Mouse (Mus musculus) cerebellum, adult 9-11 months (tissue): ENCODE measurements around the gene Pygm.

Experiments
- DNase-seq: peaks from one replicate; pipeline ENCODE4 v3.0.0; 2022

Pygm gene

DNA sequence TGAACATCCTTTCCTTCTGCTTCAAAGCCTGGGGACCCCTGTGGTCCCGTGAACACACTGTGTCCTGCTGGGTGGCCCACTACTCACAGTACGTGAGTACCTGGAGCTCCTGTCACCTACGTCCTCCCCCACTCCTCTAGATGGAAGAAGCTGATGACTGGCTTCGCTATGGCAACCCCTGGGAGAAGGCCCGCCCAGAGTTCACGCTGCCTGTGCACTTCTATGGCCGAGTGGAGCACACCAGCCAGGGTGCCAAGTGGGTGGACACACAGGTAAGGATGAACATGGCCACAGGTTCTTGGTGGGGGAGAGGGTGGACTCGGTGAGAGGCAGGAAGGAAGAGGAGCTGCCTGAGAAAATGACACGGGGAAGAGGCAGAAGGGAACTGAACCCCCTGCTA is 2.0 kb downstream of the Pygm start:
- peak; percentile 50 for DNase-seq

DNA sequence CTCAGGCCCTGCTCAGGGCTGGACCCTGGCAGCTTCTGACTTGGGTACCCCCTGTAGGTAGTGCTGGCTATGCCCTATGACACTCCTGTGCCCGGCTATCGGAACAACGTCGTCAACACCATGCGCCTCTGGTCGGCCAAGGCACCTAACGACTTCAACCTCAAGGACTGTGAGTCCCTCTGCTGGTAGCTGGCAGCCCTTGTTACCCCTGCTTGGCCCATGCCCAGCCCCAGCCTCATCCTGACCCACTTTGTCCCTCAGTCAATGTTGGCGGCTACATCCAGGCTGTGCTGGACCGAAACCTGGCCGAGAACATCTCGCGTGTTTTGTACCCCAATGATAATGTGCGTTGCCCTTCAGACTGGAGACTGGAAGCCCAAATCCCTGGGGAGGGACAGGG is 3.8 kb downstream of the Pygm start:
- peak; percentile 83 for DNase-seq

DNA sequence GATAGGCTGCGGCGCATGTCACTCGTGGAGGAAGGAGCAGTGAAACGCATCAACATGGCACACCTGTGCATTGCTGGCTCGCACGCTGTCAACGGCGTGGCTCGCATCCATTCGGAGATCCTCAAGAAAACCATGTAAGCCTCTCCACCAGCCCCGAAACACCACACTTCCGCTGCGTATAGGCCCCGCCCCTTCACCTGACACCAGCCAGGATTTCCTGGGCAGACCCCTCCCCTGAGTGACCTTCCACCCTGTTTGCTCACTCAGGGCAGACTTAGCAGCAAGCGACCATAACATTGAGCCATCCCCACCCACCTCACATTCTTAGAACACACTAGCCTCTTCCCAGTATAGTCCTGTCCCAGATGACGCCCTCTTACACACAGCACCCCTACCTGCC is 5.6 kb downstream of the Pygm start:
- no peak for DNase-seq

DNA sequence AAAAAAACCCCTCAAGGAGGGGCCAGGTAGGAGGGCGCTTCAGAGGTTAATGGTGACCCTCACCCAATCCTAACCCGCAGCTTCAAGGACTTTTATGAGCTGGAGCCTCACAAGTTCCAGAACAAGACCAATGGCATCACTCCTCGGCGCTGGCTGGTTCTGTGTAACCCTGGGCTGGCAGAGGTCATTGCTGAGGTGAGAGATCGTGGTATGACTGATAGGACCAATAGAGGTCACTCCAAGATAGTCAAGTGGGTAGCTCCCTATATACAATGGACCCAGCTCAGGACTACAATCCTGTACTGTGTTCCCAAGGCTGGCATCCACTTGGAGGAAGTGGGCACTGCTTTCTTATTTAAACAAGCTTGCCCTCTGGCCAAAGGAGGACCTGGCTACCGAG is 6.1 kb downstream of the Pygm start:
- DNase-seq, result no peak

DNA sequence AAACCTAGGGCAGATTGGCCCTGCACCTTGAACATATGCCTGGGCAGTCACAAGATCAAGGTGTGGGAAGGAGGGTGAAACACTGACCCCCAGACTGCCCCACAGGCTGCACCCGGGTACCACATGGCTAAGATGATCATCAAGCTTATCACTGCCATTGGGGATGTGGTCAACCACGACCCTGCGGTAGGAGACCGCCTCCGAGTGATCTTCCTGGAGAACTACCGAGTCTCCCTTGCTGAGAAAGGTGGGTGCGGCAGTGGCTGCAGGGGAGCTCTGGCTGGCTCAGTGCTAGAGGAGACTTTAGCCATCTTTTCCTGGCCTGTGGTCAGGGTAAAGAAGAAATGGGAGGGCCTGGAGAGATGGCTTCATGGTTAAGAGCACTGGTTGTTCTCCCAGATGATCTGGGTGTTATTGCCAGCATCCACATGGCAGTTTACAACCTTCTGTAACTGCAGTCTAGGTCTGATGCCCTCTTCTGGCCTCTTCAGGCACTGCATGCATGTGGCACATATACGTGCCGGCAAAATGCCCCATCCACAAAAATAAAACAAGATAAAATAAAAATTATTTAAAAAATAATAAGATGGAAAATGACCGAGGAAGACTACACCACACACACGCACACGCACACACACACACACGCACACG is 8.7 kb downstream of the Pygm start:
- no peak for DNase-seq

DNA sequence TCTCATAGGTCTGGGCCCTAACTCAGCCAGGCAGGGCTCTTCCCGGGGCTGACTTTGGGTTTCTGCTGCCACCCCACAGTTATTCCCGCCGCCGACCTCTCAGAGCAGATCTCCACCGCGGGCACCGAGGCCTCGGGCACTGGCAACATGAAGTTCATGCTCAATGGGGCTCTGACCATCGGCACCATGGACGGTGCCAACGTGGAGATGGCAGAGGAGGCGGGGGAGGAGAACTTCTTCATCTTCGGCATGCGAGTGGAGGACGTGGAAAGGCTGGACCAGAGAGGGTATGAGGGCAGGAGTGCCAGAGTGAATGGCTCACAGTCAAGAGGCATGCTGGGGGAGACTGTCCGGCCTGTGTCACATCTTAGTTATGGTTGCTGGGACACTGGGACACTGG is 9.4 kb downstream of the Pygm start:
- no peak for DNase-seq

DNA sequence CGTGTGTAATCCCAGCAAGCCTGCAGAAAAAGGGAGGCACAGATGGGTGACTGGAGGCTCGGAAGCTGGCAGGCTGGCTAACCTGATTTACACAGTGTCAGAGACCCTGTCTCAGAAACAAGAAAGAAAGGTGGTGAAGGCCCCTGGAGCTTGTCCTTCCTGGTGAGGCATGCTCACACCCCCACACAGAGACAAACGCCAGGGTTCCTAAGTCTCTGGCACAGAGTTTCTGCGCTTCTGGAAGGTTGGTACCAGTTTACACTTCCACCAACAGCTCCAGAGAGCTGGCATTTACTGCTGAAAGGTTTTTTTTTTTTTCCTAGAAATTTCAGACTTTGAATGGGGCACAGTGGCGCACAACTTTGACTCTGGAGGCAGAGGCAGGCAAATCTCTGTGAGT is 12.0 kb downstream of the Pygm start:
- no peak for DNase-seq

DNA sequence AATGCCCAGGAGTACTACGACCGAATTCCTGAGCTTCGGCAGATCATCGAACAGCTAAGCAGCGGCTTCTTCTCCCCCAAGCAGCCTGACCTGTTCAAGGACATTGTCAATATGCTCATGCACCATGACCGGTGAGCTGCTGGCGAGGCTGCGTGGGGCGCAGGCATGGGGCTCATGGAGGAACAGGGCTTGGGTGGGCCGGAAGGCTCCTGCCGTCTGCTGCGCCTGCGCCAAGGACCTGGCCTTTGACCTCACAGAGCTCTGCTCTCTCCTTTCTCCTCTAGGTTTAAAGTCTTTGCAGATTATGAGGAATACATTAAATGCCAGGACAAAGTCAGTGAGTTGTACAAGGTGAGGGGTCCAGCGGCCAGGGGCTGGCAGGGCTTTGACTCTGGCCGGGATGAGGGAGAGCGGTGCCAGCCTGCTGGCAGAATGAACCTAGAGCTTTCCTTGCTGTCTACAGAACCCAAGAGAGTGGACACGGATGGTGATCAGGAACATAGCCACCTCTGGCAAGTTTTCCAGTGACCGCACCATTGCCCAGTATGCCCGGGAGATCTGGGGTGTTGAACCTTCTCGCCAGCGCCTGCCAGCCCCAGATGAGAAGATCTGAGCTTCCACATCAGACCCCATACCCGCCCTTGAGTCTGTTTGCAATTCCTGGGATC is 13.5 kb downstream of the Pygm start:
- DNase-seq, result no peak

DNA sequence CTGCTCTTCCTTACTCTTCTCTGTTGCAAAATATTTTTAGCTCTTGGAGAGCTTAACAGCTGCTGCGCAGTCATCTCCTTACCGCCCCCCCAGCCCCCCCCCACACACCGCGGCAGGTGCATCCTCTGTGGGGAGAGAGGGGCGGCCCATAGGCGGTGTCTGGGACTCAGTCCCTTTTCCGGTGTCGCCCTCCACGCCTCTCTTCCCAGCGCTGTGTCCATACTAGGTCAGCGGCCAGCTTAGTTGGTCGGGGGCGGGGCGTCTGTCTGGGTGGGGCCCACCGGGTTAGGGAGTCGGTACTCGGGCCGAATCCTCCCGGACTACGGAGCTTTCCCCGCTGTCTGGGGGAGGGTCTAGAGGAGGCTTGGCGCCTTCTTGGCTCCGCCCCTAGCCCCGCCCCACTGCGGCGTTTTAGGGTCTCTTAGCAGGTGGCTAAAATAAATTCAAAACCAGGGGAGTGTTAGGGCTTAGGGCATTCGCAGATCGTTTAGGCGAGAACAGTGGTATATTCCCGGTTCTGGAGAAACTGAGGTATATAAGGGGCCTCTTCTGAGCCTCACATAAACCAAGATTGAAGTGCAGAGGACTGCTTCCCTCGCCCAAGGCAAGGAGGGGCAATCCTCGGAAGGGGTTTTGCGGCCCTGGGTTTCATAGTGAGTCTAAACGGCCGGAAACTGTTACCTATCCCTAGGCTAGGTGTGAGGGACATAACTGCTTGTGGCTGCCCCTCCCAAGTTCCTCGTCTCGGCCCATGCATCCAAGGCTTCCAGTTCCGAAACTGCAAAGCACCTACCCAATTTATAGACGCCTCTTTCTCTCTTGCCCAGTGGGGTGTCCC is 14.5 kb downstream of the Pygm start:
- DNase-seq, result peak; percentile 80

DNA sequence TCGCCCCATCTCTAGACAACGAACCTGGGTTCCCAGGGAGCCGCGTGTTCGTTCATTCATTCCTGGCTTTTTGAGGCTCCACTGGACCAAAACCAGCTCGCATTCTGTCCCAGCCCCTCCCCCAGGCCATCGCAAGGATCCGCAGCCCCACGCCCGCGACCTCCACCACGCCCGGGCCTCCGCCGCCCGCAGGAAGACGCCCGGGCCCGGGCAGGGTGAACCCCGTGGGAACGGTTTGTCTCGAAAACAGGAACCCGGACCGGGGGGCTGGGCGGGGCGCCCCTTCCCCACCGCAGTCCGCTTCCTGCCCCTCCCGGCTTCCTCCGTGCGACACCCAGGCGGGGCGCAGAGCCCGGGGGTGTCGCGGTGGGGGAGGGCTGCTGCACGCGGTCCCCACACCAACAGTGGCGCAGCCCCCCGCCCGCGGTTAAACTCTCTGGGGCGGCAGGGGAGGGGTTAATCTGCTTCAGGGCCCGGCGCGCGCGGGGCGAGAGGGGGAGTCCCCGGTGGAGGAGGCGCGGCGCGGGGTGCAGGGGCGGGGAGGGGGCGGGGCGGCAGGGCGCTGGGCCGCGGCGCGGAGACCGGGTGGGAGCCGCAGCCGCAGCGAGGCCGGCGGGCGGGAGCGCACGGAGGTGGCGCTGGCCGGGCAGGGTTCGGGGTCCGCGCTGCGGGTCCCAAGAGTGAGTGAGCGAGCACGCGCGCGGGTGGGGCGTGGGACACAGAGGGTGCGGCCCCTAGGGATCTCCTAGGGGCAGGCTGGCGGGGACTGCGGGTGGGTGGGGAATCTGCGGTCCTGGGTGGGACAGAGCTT is 15.3 kb downstream of the Pygm start, which contains the start of gene Rasgrp2:
TSS of gene Rasgrp2 (plus strand) at position 56 of the 811 bp plus-strand sequence.
- peak; percentile 69 for DNase-seq

DNA sequence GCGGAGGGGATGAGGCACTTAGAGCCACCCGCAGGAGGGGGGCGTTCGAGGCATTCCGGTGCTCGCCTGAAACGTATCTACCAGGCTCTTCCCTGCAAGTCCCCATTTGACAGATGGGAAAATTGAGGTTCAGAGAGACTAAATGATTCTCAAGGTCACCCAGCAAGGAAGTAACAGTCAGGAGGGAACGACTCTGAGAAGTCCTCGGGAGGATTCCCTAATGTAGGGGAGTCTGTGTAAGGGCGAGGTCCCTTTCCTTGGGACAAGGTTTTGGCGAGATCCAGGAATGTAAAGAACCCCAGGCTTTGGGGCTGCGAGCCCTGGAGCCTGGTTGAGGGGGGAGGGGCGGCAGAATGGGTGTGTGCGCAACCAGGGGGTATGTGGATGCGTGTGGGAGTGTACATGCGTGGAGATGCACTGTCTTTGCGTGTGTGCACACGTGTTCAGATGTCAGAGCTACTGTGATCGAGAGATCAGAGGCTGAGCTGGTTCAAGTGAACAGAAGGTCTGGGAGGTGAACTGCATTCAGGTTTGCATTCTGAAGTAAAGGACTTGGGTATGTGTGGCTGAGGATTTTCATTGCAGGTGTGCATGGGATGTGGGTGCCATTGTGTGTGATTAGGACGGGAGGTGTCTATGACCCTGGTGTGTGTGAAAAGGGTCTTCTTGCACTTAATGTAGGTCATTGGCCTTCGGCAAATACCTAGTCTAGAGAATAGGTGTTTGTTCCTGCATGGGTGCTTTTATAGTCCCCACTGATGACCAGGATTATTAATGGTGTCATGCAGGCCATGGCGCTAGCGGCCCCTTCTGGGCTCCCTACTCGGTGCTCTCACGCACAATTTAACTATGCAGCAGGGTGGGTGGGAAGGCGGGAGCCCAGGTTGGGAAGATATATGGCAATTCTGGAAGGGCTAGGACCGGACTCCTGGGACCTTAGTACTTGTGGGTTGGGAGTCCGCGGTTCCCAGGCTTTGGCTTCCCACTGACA is 16.2 kb downstream of the Pygm start:
- no peak for DNase-seq

DNA sequence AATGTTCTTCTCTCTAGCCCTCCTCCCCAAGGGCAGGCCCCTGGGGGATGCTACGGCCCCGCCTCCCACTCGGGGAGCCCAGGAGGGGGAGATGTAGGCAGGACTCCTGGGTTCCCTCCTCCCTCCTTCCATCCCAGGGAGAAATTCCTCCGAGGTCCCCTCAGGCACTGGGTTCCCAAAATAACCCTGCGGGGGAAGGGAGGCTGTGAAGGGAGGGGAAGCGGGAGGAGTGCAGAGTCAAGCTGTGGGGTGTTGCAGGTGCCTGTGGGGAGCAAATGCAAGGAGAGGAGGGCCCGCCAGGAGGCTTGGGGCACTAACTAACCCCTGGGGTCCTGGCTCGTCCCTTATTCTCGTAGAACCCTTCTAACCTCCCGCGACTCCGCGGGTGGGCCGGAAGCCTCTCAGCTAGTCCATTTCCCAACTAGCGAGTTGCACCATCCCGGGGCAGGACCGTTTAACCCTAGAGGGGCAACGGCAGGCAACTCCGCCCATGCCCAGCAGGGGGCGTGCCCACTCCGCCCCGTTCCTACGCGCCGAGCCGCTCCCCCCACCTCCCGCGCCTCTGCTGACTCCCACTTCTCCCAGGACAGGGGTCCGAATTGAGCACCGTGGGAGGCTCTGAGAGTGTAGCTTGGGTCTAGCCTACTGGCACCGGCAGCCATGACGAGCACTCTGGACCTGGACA is 17.1 kb downstream of the Pygm start:
- DNase-seq, result peak; percentile 75

DNA sequence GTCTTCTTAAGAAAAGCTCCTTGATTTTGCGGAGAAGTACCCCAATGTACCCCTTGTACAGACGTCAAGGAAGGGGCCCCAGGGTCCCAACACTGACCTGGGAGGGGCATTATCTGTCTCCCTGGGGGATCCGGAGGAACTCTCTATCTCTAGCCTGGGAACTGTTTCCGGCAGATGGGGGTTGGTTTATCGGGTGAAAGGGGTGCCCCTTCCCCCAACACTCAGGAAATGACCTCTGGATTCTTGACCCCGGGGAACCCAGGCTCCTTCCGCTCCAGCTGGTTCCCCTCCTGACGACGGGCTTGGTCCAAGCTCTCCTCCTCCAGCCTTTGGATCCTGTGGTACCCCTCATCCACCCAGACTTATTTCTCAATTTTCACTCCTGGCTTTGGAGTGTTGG is 17.8 kb downstream of the Pygm start:
- no peak for DNase-seq

DNA sequence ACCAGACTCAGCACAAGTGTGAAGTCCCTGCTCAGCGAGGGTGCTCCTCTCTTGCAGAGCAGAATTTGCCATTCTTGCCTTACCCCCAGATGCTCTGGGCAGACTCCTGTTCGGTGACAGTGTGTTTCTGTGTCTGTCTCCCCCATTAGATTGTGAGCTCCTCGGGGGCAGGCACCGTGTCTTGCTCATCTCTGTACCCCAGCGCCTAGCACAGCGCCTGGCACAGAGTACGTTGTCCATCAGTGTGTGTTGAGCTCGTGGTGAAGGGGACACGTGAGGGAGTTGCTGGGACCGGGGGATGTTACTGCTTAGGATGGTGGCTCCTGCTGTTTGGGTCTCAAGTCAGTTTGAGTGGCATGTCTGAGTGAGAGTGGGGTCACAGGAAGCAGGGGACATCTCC is 19.7 kb downstream of the Pygm start:
- DNase-seq, result peak; percentile 14

DNA sequence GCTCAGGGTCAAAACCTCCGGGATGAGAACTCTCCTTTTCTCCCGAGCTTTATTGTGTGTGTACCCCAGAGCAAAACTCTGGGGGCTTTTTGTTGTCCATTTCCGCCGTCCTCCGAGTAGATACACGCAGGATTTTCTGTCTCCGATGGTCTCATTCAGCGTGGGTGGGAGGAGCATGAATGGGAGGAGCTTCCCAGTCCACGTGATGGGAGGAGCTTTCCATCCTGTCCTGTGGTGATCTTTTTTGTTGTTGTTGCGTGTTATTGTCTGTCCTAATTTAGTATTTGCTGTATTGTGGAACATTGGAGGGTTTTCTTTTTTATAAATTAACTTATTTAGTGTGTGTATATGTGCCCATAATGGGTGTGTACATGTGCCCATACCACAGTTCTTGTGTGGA is 21.2 kb downstream of the Pygm start:
- DNase-seq, result no peak

DNA sequence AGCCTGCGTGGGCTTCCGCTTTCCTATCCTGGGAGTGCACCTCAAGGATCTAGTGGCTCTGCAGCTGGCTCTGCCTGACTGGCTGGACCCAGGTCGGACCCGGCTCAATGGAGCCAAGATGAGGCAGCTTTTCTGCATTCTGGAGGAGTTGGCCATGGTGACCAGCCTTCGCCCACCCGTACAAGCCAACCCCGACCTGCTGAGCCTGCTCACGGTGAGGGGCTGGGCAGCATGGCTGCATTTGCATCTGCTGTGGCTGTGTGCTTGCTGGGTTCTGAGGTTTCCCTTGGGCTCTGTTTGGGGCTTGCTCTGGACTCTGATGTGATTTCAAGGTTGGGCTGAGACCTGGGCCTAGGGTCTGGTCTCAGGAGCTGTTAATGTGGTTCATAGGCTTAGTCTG is 22.9 kb downstream of the Pygm start:
- no peak for DNase-seq

DNA sequence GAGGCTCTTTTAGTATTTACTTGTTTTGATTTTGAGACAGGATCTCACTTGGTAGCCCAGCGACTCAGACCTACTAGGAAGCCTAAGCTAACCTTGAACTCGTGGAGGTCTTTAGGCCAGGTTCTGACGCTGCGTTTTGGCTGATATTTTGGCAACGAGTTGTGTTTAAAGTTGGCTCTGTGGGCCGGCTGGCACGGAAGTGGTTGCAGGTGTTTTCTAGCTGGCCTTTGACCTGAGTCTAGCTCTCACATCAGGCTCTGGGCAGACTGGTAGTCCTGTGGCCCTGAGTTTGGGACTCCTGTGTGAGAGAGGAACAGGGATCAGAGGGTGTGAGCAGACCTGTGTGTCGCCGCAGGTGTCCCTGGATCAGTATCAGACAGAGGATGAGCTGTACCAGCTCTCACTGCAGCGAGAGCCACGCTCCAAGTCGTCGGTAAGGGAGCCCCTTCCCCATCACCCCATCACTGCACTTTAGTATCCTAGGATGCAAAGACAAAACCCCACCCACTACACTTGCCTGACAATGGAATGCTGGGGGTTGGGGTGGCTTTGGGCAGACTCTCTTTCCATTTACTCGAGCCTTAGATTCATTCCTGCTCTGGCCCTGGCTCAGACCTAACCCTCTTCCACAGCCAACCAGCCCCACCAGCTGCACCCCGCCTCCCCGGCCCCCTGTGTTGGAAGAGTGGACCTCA is 23.8 kb downstream of the Pygm start:
- DNase-seq, result no peak

DNA sequence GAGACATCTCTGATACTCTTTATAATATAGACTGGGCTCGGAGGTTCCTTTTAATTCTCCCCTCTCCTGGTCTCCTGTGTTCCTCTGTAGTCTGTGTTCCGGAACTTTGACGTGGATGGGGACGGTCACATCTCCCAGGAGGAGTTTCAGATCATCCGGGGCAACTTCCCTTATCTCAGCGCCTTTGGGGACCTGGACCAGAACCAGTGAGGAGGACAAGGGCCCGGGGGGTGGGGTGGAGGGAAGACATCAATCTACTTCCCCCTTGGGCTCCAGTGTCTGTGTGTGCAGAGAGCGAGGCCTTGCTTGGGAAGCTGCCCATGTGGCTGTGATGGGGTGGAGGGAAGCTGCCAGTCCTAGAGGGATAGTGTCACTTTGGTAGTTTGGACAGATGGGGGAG is 24.6 kb downstream of the Pygm start:
- peak; percentile 46 for DNase-seq

DNA sequence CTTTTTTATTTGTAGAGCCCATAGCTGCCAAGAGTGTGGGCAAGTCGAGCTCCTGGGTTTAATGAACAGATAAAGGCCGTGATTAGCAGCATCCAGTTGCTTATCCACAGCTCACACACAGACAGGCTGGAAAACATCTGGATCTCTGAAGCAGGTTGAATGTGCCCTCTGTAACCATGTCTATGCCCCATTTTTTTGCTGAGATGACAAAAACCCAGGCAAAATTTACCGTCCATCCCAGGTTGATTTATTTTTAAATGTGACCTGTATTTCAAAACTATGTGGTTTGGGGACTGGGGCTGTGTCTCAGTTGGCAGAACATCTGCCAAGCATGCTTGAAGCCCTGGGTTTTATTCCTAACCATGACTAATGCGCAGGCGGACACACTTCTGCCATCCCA is 25.0 kb downstream of the Pygm start:
- no peak for DNase-seq

DNA sequence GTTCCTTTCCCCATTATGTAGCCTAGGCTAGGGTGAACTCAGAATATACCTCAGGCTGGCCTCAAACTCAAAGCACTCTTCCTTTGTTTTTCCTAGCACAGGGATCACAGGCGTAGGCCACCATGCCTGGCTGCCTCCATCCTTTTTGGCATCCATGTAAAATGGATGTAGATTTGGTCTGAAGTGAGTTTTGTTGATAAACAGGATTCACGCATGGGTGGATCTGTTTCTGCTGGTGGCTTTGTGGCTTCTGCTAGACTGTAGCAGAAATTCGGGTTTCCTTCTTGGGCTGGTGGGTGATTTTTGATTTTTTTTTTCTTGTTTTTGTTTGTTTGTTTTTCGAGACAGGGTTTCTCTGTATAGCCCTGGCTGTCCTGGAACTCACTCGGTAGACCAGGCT is 25.7 kb downstream of the Pygm start:
- DNase-seq, result no peak

DNA sequence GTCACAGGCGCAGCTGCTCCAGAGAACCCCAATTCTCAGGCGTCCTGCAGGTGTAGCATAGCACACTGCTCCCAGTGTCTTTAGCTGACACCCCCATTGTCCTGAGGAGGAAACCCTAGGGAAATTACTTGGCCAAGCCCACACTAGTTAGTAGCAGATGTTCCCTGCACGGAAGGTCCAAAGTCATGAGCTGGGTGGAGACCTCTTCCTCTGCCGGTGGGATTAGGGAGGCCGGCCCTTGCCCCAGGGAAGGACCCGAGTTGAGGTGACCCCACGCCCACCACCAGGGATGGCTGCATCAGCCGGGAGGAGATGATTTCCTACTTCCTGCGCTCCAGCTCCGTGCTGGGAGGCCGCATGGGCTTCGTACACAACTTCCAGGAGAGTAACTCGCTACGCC is 28.6 kb downstream of the Pygm start:
- DNase-seq, result no peak
